Mouse (Mus musculus): ENCODE measurements at regions not wholly inside any gene's neighbourhood (a gene's known extent, or its start where the extent isn't known, plus 50 kb on each side); places are given as distances from the start of the nearest gene placed in this dataset.

DNA sequence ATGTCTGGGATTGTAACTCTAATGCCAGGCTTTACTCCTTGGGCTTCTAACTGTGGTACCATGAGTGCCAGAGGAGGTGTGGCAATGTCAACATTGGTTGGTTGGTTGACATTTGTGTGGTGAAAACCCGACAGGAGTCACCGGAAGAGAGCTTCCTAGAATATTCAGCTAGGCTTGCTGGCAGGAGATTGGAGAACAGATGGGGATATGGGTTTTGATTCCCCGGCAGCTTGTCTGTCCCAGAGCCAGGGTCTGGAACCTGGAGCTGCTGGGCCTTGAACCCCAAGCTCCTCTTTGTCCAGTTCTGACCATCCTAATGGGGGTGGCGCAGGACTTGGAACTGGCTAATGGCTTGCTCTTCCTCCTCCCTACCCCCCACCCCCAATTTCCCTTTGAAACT, 1198.9 kb upstream of the A1bg start:
- TF ChIP-seq CTCF (IDR thresholded peaks at IDR 0.05; ENCODE audit: extremely low read depth, insufficient read depth, insufficient read length, insufficient replicate concordance) (no peak), POLR2A (IDR thresholded peaks at IDR 0.05; ENCODE audit: low read depth, low read length) (no peak)

All from spleen, adult 2 months (tissue).